Mouse (Mus musculus): Measurements from ENCODE around the gene Gm4787. TPM values are rescaled to one million over a fixed set of nuclear protein-coding genes. Genes with fewer than 3 reads are reported as not detected.

Gene Gm4787
- polyA plus RNA-seq (2014; fragmentation: Illumina TruSeq; extraction: RNeasy Lipid Tissue Mini Kit (QIAGEN cat#74804); ENCODE audit: low read depth, low replicate concordance) = 1.5 TPM

DNA sequence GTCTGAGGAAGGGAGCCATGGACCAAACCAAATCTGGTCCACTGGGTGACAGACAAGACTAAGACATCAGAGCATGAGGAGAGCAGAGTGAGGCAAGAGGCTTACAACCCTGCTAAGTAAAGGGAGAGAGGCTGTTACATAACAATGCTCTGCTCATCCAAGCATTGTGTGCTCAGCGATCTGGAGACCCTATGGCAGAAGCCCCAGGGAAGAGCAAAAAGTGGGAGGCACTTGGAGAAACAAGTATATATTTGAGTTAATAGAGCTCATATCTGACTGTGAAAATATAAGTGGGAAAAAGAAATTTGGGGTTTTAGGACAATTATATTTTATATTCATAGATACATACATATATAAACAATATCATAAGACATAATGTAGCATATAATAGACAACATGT, at the start of gene Gm4787:
TSS of gene Gm4787 (minus strand) at position 101 of the 400 bp plus-strand sequence.

DNA sequence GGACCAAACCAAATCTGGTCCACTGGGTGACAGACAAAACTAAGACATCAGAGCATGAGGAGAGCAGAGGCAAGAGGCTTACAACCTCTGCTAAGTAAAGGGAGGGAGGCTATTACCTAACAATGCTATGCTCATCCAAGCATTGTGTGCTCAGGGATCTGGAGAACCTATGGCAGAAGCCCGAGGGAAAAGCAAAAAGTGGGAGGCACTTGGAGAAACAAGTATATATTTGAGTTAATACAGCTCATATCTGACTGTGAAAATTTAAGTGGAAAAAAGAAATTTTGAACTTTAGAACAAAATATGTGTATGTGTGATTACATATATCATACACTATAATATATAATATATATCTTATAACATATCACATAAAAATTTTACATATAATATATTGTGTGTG, 42.6 kb upstream of the Gm4787 start, which contains the start of gene Adam4:
TSS of gene Adam4 (minus strand) at position 101 of the 400 bp plus-strand sequence.

DNA sequence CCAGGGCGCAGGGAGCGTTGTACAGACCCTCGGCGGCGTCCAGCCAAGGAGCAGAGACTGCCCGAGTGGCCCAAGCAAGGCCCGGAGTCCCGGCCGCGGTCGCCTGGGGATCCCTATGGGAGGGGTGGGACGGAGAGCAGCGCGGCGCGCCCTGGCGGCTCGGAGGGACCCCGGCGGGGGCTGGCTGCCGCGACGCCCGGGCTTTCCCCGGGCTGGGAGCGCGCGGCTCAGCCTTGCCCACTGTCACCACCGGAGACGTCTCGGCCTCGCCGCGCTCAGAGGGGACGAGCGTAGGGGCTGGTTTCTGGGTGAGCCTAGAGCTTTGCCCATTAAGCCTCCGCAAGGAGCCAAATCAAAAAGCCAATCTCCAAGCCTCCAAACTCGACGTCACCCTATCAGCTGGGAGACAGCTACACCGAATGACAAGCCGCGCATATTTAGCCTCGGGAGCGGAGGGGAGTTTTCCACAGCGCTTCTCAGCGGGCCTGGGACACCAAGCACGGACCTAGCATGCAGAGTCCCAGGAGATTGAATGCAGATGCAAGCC, 46.3 kb downstream of the Gm4787 start, which contains the start of gene Slc8a3:
TSS of gene Slc8a3 (minus strand) at position 306 of the 547 bp plus-strand sequence.

Other genes starting within 250 kb of the Gm4787 start
- gene Slc8a3, start 46.3 kb downstream of the Gm4787 start, polyA plus RNA-seq (2014; fragmentation: Illumina TruSeq; extraction: RNeasy Lipid Tissue Mini Kit (QIAGEN cat#74804); ENCODE audit: low read depth, low replicate concordance) = 0.70 TPM
- gene Adam4, start 42.5 kb upstream of the Gm4787 start, polyA plus RNA-seq (2014; fragmentation: Illumina TruSeq; extraction: RNeasy Lipid Tissue Mini Kit (QIAGEN cat#74804); ENCODE audit: low read depth, low replicate concordance) = 0.87 TPM
- gene Cox16, start 105.7 kb upstream of the Gm4787 start, polyA plus RNA-seq (2014; fragmentation: Illumina TruSeq; extraction: RNeasy Lipid Tissue Mini Kit (QIAGEN cat#74804); ENCODE audit: low read depth, low replicate concordance) = 457 TPM
- 23.0 TPM for gene Gm20498, start 153.4 kb upstream of the Gm4787 start, polyA plus RNA-seq (2014; fragmentation: Illumina TruSeq; extraction: RNeasy Lipid Tissue Mini Kit (QIAGEN cat#74804); ENCODE audit: low read depth, low replicate concordance)
- gene Synj2bp, start 153.4 kb upstream of the Gm4787 start, polyA plus RNA-seq (2014; fragmentation: Illumina TruSeq; extraction: RNeasy Lipid Tissue Mini Kit (QIAGEN cat#74804); ENCODE audit: low read depth, low replicate concordance) = 173 TPM
- gene Adam21, start 189.0 kb upstream of the Gm4787 start, polyA plus RNA-seq (2014; fragmentation: Illumina TruSeq; extraction: RNeasy Lipid Tissue Mini Kit (QIAGEN cat#74804); ENCODE audit: low read depth, low replicate concordance) = not detected
- 65.9 TPM for gene Med6, start 215.5 kb upstream of the Gm4787 start, polyA plus RNA-seq (2014; fragmentation: Illumina TruSeq; extraction: RNeasy Lipid Tissue Mini Kit (QIAGEN cat#74804); ENCODE audit: low read depth, low replicate concordance)

All from adrenal gland, adult 10 weeks (tissue).